Mouse (Mus musculus): Measurements from ENCODE around the gene Mical3.

GRCm38 (mm10) chr6:121011709-121012108, 119.1 kb downstream of the Mical3 start:
- TF ChIP-seq POLR2A (IDR thresholded peaks at IDR 0.05; ENCODE audit: low read depth, low read length) (no peak), CTCF (IDR thresholded peaks at IDR 0.05; ENCODE audit: borderline replicate concordance, insufficient read depth, low read length) (no peak)
